Mouse (Mus musculus) ES-E14 (cell line): Measurements from ENCODE around the gene Srcin1.

Experiments
- CHD2 ChIP-seq: IDR thresholded peaks from 2 replicates; pipeline ENCODE4 v1.6.1; 2014; ENCODE audit warnings: mild to moderate bottlenecking, low read depth, low read length, inconsistent platforms
- HCFC1 ChIP-seq: IDR thresholded peaks from 2 replicates; pipeline ENCODE4 v1.6.1; 2012; ENCODE audit warnings: low read length, inconsistent platforms, borderline replicate concordance; ENCODE audit not compliant: insufficient read depth

GRCm38 (mm10) chr11:97548757-97549156, 27.2 kb downstream of the Srcin1 start:
- TF ChIP-seq CHD2 (no peak), HCFC1 (no peak)
